Mouse (Mus musculus) adrenal gland, postnatal 14 days (tissue): ENCODE measurements around the gene Nagk. TPM values are rescaled to one million over a fixed set of nuclear protein-coding genes. Genes with fewer than 3 reads are reported as not detected.
A peak's percentile ranks its signal among the peaks of the same experiment; 100 is the strongest.
"Not testable (repeated sequence)": the region's sequence is repeated elsewhere in the genome, so short reads cannot be mapped to it uniquely, and the experiment has no call there.

Experiments used
- DNase-seq: peaks from one replicate; pipeline ENCODE4 v3.0.0; 2021; ENCODE audit warnings: mixed read lengths
- total RNA-seq: library from RNA; stranded (reverse); gene quantifications from 2 replicates; pipeline ENCODE4 v1.2.3, GENCODE M21; 2021

Nagk gene
- total RNA-seq, 1 experiment from 2014 or later = 37.6 TPM

GRCm38 (mm10) chr6:83802846-83803245 lies 8.1 kb downstream of the Nagk start:
- peak; percentile 33 for DNase-seq

GRCm38 (mm10) chr6:83815801-83816200 lies 21.0 kb downstream of the Nagk start:
- DNase-seq = no peak

GRCm38 (mm10) chr6:83818996-83819395 lies 24.2 kb downstream of the Nagk start:
- no peak for DNase-seq

- no peak for DNase-seq
Measured at GRCm38 (mm10) chr6:83820727-83821515, 26.1 kb downstream of the Nagk start.

GRCm38 (mm10) chr6:83821856-83822255 lies 27.1 kb downstream of the Nagk start:
- DNase-seq = no peak

- DNase-seq = no peak
Measured at GRCm38 (mm10) chr6:83830941-83831605, 36.3 kb downstream of the Nagk start.

GRCm38 (mm10) chr6:83831606-83832123 lies 36.9 kb downstream of the Nagk start, which contains the start of gene Paip2b:
Gene Paip2b, minus strand, starts transcription at chr6:83831741.
- peak; percentile 99 for DNase-seq

GRCm38 (mm10) chr6:83832393-83832792 lies 37.6 kb downstream of the Nagk start:
- not testable (repeated sequence) for DNase-seq

- no peak for DNase-seq
Measured at GRCm38 (mm10) chr6:83836826-83837225, 42.0 kb downstream of the Nagk start.

GRCm38 (mm10) chr6:83838046-83838445 lies 43.3 kb downstream of the Nagk start:
- DNase-seq = no peak

GRCm38 (mm10) chr6:83840086-83840485 lies 45.3 kb downstream of the Nagk start:
- no peak for DNase-seq

- DNase-seq = no peak
Measured at GRCm38 (mm10) chr6:83844913-83845312, 50.1 kb downstream of the Nagk start.

- no peak for DNase-seq
Measured at GRCm38 (mm10) chr6:83846141-83846540, 51.4 kb downstream of the Nagk start.

- DNase-seq = peak; percentile 18
Measured at GRCm38 (mm10) chr6:83849446-83849845, 54.7 kb downstream of the Nagk start.

Other genes with a start within 250 kb of the Nagk start
- 18.0 and 22.9 TPM in 2 replicates for gene Stambp, start 222.3 kb upstream of the Nagk start, total RNA-seq
- gene Clec4f, start 138.8 kb upstream of the Nagk start, total RNA-seq = 0.26 and 8.6 TPM in 2 replicates
- 0.37 and 0.64 TPM in 2 replicates for gene Cd207, start 117.1 kb upstream of the Nagk start, total RNA-seq
- not detected in 2 replicates for gene Vax2, start 83.7 kb upstream of the Nagk start, total RNA-seq
- gene Atp6v1b1, start 52.0 kb upstream of the Nagk start, total RNA-seq = not detected in 2 replicates
- 0.23 TPM in 1 of 2 replicates, not detected in the other for gene Ankrd53, start 32.3 kb upstream of the Nagk start, total RNA-seq
- 111 and 143 TPM in 2 replicates for gene Tex261, start 19.2 kb upstream of the Nagk start, total RNA-seq
- 25.2 and 35.1 TPM in 2 replicates for gene Paip2b, start 36.8 kb downstream of the Nagk start, total RNA-seq
- gene Zfp638, start 72.1 kb downstream of the Nagk start, total RNA-seq = 91.9 and 93.0 TPM in 2 replicates
- gene Dysf, start 213.6 kb downstream of the Nagk start, total RNA-seq = 42.4 and 49.2 TPM in 2 replicates